Mouse (Mus musculus) midbrain, embryonic 10.5 days (tissue): ENCODE measurements around the gene Cwf19l1. TPM values are rescaled to one million over a fixed set of nuclear protein-coding genes. Genes with fewer than 3 reads are reported as not detected.
A peak's percentile ranks its signal among the peaks of the same experiment; 100 is the strongest.

Source experiments
- DNase-seq: peaks from one replicate; pipeline ENCODE4 v3.0.0-alpha.2; 2017; ENCODE audit warnings: low spot score
- H3K27ac ChIP-seq: fragments of 300-500 bp; sonication (generic); replicated peaks from 2 replicates; pipeline ENCODE4 v1.5.1; 2016; ENCODE audit warnings: mild to moderate bottlenecking
- H3K27me3 ChIP-seq: fragments of 300-500 bp; sonication (generic); 2 replicates; pipeline ENCODE4 v1.6.1; 2016; ENCODE audit warnings: low read depth, mild to moderate bottlenecking; ENCODE audit not compliant: poor library complexity, severe bottlenecking
- H3K36me3 ChIP-seq: fragments of 300-500 bp; sonication (generic); 2 replicates; pipeline ENCODE4 v1.6.1; 2016; ENCODE audit warnings: mild to moderate bottlenecking, moderate library complexity
- H3K4me1 ChIP-seq: fragments of 300-500 bp; sonication (generic); 2 replicates; pipeline ENCODE4 v1.6.1; 2016
- H3K4me3 ChIP-seq: fragments of 300-500 bp; sonication (generic); 2 replicates; pipeline ENCODE4 v1.5.1; 2016; ENCODE audit warnings: mild to moderate bottlenecking, moderate library complexity
- H3K9me3 ChIP-seq: fragments of 300-500 bp; sonication (generic); replicated peaks from 2 replicates; pipeline ENCODE4 v1.6.1; 2016; ENCODE audit warnings: mild to moderate bottlenecking
- WGBS: fragments of 180-500 bp; shearing (Covaris S2); methylation state at CpG from one replicate; pipeline ENCODE4 v1.1.7; 2016; 5-methylcytosine and 5-hydroxymethylcytosine counted together
- polyA plus RNA-seq: library from polyadenylated mRNA; unstranded; fragments of >200 nt; fragmentation: Nextera tagmentation; extraction: Ambion mirVana; gene quantifications from 2 replicates; pipeline ENCODE4 v1.2.1, GENCODE M21; 2016

The Cwf19l1 gene
- polyA plus RNA-seq, 1 experiment from 2014 or later = 42.1 TPM

GRCm38 (mm10) chr19:44107661-44108521, 27.8 kb downstream of the Cwf19l1 start:
- Histone ChIP-seq H3K27ac (peak overlapping the region; percentile 95), H3K27me3 (no peaks in the 10 kb centered on the region), H3K4me3 (peak overlapping the region; percentile 99), H3K4me1 (peaks cover 23% of the 10 kb centered on the region), H3K36me3 (peaks cover 44% of the 10 kb centered on the region), H3K9me3 (no peaks in the 10 kb centered on the region)
- DNase-seq = no peak
- 31% methylated on average over 22 of the region's 22 CpGs for WGBS

GRCm38 (mm10) chr19:44106831-44107660, 28.6 kb downstream of the Cwf19l1 start, which contains the start of gene Chuk:
Gene Chuk, minus strand, starts transcription at chr19:44107480.
- Histone ChIP-seq H3K27me3 (no peaks in the 10 kb centered on the region), H3K9me3 (no peaks in the 10 kb centered on the region), H3K36me3 (peaks cover 41% of the 10 kb centered on the region), H3K27ac (peak within 1 kb of the TSS; percentile 95), H3K4me3 (peak within 1 kb of the TSS; percentile 99), H3K4me1 (peaks cover 23% of the 10 kb centered on the region)
- WGBS = 2% methylated on average over 67 of the region's 67 CpGs
- DNase-seq = peak; percentile 97

GRCm38 (mm10) chr19:44104393-44104792, 31.3 kb downstream of the Cwf19l1 start:
- no peaks in the 10 kb centered on the region for H3K9me3 ChIP-seq

GRCm38 (mm10) chr19:44103001-44103400, 32.7 kb downstream of the Cwf19l1 start:
- 95% methylated on average over 3 of the region's 3 CpGs for WGBS

More at GRCm38 (mm10) chr19:44104393-44104792, 31.3 kb downstream of the Cwf19l1 start:
- Histone ChIP-seq H3K27me3 (no peaks in the 10 kb centered on the region), H3K36me3 (peaks cover 37% of the 10 kb centered on the region), H3K27ac (no peak overlapping the region), H3K4me1 (peaks cover 23% of the 10 kb centered on the region), H3K4me3 (no peak overlapping the region)
- 88% methylated on average over 1 of the region's 1 CpGs for WGBS
- DNase-seq = no peak

GRCm38 (mm10) chr19:44100840-44101239, 34.8 kb downstream of the Cwf19l1 start:
- H3K36me3 ChIP-seq = peaks cover 63% of the 10 kb centered on the region
- H3K4me1 ChIP-seq = peaks cover 5% of the 10 kb centered on the region
- no peak overlapping the region for H3K27ac ChIP-seq
- no peak for DNase-seq
- no peak overlapping the region for H3K4me3 ChIP-seq
- no peaks in the 10 kb centered on the region; the same call in 1 of the 2 replicates for H3K9me3 ChIP-seq
- no peaks in the 10 kb centered on the region for H3K27me3 ChIP-seq

More at GRCm38 (mm10) chr19:44103001-44103400, 32.7 kb downstream of the Cwf19l1 start:
- Histone ChIP-seq H3K27me3 (no peaks in the 10 kb centered on the region), H3K4me1 (peaks cover 19% of the 10 kb centered on the region), H3K36me3 (peaks cover 42% of the 10 kb centered on the region), H3K4me3 (no peak overlapping the region), H3K27ac (no peak overlapping the region), H3K9me3 (no peaks in the 10 kb centered on the region)
- no peak for DNase-seq

GRCm38 (mm10) chr19:44086278-44086677, 49.4 kb downstream of the Cwf19l1 start:
- Histone ChIP-seq H3K4me3 (no peak overlapping the region), H3K36me3 (peaks cover 77% of the 10 kb centered on the region), H3K4me1 (peaks cover 20% of the 10 kb centered on the region), H3K27me3 (no peaks in the 10 kb centered on the region), H3K27ac (peak overlapping the region; percentile 79), H3K9me3 (no peaks in the 10 kb centered on the region)
- no peak for DNase-seq
- 25% methylated on average over 3 of the region's 3 CpGs for WGBS

GRCm38 (mm10) chr19:44080920-44081319, 54.8 kb downstream of the Cwf19l1 start:
- Histone ChIP-seq H3K4me3 (no peak overlapping the region), H3K9me3 (no peaks in the 10 kb centered on the region), H3K36me3 (peaks cover 92% of the 10 kb centered on the region), H3K4me1 (peaks cover 8% of the 10 kb centered on the region), H3K27me3 (no peaks in the 10 kb centered on the region), H3K27ac (no peak overlapping the region)
- 91% methylated on average over 2 of the region's 2 CpGs for WGBS
- no peak for DNase-seq

GRCm38 (mm10) chr19:44080023-44080422, 55.7 kb downstream of the Cwf19l1 start:
- no peak for DNase-seq
- Histone ChIP-seq H3K4me1 (no peaks in the 10 kb centered on the region), H3K27me3 (no peaks in the 10 kb centered on the region), H3K27ac (no peak overlapping the region), H3K4me3 (no peak overlapping the region), H3K9me3 (no peaks in the 10 kb centered on the region), H3K36me3 (peaks cover 93% of the 10 kb centered on the region)
- 87% methylated on average over 2 of the region's 2 CpGs for WGBS

GRCm38 (mm10) chr19:44077024-44077423, 58.7 kb downstream of the Cwf19l1 start:
- Histone ChIP-seq H3K9me3 (no peaks in the 10 kb centered on the region), H3K27me3 (no peaks in the 10 kb centered on the region), H3K36me3 (peaks cover 81% of the 10 kb centered on the region), H3K4me3 (no peak overlapping the region), H3K4me1 (no peaks in the 10 kb centered on the region), H3K27ac (no peak overlapping the region)
- DNase-seq = no peak
- 91% methylated on average over 4 of the region's 4 CpGs for WGBS

GRCm38 (mm10) chr19:44076457-44076856, 59.2 kb downstream of the Cwf19l1 start:
- Histone ChIP-seq H3K27me3 (no peaks in the 10 kb centered on the region), H3K4me1 (no peaks in the 10 kb centered on the region), H3K36me3 (peaks cover 77% of the 10 kb centered on the region), H3K4me3 (no peak overlapping the region), H3K27ac (no peak overlapping the region), H3K9me3 (no peaks in the 10 kb centered on the region)
- no peak for DNase-seq
- 91% methylated on average over 9 of the region's 9 CpGs for WGBS

GRCm38 (mm10) chr19:44074986-44075385, 60.7 kb downstream of the Cwf19l1 start:
- Histone ChIP-seq H3K4me3 (no peak overlapping the region), H3K36me3 (peaks cover 66% of the 10 kb centered on the region), H3K27me3 (no peaks in the 10 kb centered on the region), H3K27ac (no peak overlapping the region), H3K9me3 (no peaks in the 10 kb centered on the region), H3K4me1 (peaks cover 5% of the 10 kb centered on the region)
- 90% methylated on average over 11 of the region's 11 CpGs for WGBS
- no peak for DNase-seq

GRCm38 (mm10) chr19:44071166-44071565, 64.5 kb downstream of the Cwf19l1 start:
- 60% methylated on average over 5 of the region's 5 CpGs for WGBS
- H3K4me3 ChIP-seq = no peak overlapping the region

More at GRCm38 (mm10) chr19:44071166-44071565, 64.5 kb downstream of the Cwf19l1 start:
- Histone ChIP-seq H3K4me1 (peaks cover 23% of the 10 kb centered on the region), H3K27ac (no peak overlapping the region), H3K27me3 (peaks cover 8% of the 10 kb centered on the region; the same call in 1 of the 2 replicates), H3K9me3 (no peaks in the 10 kb centered on the region), H3K36me3 (peaks cover 28% of the 10 kb centered on the region)
- no peak for DNase-seq
